Mouse (Mus musculus): ENCODE results near the gene Speer4c.
"Not testable (repeated sequence)": the region's sequence is repeated elsewhere in the genome, so short reads cannot be mapped to it uniquely, and the experiment has no call there.

Speer4c gene

DNA sequence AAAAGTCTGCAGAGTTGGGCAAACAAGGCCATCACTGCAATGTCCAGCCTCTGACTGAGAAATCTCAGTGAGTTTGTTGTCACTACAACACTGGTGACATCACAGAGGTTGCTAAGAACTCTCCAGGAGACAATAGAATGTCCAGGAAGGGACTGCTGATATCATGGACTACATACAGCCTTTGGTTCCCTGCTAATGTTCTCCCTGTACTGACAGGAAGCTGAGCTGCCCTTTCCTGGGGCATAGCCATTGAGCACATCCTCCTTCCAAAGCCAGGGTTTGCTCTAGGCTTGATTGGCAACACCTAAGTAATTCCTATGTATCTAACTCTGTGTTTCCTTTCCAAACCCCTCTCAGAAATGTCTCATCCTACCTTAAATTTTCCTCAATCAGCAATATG lies at the start of gene Speer4c:
Gene Speer4c (minus strand): TSS at position 101 of the 400 bp plus-strand sequence.
- DNase-seq (ENCODE audit: low read depth in 1 of 2, low spot score in 2 of 2): not testable (repeated sequence)

DNA sequence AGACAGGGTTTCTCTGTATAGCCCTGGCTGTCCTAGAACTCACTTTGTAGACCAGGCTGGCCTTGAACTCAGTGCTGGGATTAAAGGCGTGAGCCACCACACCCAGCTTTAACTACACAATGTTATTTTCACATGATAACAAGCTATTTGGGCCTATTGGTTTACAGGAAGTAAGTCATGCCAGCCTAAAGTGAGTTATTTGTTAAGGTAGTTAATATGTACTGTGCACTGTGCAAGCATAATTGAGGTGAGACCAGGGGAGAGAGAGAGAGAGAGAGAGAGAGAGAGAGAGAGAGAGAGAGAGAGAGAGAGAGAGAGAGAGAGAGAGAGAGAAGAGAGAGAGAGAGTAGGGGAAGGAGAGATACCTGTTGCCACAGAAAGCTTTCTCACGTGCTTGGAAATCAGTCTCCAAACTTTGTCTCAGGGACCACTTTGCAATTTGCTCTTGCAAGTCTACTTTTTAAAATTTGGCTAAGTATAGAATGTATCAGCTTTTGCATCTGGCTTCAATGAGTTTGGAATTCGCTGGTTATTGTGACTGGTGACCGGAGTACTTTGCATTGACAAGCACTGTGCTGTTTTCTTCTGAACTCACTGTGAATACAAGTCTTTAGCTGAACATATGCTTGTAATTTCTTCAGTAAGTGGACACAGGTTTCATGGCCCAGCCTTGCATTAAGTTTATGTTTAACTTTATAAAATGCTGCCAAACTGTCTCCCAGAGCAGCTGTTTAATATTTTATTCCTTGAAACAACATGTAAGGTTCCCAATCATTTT lies 33.6 kb upstream of the Speer4c start:
- DNase-seq (ENCODE audit: low read depth in 1 of 2, low spot score in 2 of 2): no peak

DNA sequence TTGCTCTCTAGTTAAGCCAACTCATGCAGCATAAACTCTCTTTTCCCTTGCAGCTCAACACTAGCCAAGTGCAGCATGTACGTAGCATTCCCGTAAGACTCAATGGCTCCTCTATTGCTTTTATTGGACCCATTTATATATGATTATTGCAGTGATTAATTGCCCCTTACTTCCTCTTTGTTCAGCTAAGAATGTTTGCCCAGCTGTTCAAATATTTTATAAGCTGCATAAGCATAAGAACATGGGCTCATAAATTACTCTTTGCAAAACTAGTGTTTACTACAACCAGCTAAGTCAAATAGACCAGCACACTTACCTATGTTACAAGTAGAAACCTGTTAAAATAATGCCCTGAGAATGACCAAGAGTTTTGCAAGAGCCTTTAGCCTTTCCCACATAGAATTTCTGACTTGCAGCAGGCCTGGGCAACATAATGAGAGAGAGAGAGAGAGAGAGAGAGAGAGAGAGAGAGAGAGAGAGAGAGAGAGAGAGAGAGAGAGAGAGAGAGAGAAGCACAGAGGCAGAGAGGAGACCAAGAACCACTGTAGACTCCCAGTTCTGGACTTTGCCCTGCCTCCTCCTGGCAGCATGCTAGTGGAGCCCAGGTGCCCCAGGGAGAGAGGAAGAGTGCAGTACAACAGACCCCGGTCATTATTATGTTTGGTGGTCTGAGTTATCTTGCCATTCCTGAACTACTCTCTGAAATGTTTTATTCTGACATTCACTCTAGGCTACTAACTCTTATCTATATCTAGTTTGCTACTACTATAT lies 20.2 kb upstream of the Speer4c start:
- no peak for DNase-seq (ENCODE audit: low read depth in 1 of 2, low spot score in 2 of 2)

DNA sequence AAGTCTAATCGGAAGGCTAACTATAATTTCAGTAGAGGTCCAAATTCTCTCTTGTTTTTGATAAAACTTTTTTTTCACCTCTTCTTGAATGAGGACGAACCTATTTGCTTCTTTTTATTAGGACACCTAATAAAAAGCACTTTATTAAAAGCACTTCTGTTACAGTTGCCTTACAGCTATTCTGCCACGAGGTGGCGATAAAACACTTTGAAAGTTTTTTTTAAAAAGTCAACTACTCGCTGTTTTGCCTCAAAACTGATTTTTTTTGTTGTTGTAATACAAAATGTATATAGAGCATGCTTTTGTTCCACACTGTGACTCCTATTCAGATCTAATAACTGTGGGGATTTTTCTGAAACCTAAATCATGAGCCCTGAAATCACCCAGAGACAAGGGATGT lies 11.2 kb downstream of the Speer4c start:
- DNase-seq (ENCODE audit: low read depth in 1 of 2, low spot score in 2 of 2): not testable (repeated sequence)

DNA sequence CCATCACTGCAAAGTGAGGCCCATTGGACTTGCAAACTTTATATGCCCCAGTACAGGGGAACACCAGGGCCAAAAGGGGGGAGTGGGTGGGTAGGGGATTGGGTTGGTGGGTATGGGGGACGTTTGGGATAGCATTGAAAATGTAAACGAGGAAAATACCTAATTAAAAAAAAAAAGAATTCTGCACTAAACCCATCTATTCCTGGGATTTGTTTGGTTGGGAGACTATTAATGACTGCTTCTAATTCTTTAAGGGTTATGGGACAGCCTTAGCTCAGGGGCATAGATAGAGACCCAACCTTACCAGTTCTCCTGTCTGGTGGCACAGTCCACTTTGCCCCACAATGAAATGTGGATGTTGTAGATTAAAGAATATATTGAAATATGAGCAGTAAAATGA lies 16.4 kb downstream of the Speer4c start:
- DNase-seq (ENCODE audit: low read depth in 1 of 2, low spot score in 2 of 2): not testable (repeated sequence)

DNA sequence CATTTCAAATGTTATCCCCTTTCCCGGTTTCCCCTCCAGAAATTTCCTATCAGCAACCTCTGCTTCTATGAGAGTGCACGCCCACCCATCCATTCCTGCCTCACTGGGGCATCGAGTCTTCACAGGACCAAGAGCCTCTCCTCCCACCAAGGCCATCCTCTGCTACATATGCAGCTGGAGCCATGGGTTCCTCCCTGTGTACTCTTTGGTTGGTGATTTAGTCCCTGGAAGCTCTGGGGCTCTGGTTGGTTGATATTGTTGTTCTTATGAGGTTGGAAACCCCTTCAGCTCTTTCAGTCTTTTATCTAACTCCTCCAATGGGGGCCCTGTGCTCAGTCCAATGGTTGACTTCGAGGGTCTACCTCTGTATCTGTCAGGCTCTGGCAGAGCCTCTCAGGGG lies 22.2 kb downstream of the Speer4c start:
- DNase-seq (ENCODE audit: low read depth in 1 of 2, low spot score in 2 of 2): not testable (repeated sequence)

DNA sequence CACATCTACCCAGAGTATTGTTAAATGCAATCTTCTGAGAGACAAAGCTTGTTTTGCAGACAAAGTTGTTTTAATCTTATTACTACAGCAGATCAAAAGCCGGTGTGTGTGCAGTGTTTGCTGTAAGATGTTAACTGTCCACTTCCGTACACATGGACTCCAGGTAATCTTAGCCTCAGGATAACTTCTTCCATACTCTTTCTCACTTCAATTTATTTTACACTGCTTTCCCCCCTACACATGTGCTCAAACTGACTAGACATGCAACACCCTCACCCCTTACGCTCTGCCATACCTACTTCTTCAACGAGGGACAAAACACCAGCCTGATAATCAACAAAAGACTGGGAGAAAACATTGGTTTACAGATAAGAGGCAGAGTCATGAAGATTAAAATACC lies 23.2 kb downstream of the Speer4c start:
- not testable (repeated sequence) for DNase-seq (ENCODE audit: low read depth in 1 of 2, low spot score in 2 of 2)

DNA sequence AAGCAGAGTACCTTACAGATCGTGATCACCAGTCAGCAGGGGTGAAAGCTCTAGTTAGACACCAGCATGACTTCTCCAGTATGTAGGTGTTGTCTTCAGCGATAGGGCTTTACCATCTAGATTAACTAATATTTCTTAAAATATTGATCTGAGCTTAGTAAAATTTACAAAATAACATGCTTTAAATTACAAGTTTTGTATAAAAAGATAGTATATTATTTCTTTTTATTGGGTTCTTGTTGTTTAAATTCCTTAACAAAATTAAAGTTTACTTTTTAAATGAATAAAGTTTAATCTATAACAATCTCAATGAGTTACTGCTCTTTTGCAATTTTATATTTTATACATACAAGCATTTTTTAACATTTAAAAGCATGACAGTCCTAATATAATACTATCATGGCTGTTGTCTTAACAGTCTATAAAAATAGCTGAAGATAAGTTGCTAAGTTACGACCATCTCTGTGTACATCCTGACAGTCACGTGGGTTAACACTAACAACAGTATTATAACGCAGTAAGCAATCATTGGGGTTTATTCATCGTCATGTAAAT lies 24.3 kb downstream of the Speer4c start:
- not testable (repeated sequence) for DNase-seq (ENCODE audit: low read depth in 1 of 2, low spot score in 2 of 2)

DNA sequence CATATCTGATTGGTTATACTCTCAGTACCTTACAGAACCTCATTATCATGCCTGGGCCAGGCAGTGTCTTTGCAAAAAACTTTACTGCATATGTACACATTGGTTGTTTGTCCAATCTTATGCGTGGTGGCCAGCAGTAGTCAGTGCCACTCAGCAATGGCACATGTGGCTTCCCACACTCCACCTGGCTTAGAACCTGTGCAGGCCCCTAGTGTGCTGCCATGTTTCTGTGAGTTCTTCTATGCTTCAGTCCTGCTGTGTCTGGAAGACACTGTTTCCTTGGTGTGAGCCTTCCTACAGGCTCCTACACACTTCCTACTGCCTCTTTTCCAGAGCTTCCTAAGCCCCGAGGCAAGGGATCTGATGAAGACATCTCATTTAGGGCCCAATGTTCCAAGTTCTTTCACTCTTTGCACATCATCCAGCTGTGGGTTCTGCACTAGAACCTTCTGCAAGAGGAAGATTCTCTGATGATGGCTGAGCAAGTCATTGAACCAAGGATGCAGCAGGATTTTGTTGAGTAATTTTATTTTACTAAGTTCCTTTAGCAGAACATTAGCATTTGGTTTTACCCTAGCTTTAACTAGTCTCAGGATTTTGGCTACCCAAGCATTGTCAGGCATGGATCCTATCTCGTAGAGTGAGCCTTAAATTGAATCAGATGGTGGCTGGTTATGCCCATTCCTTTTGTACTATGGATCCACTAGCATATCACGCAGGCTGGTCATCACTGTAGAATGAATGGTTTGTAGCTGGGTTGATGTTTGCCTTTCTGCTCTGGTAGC lies 25.0 kb downstream of the Speer4c start:
- DNase-seq (ENCODE audit: low read depth in 1 of 2, low spot score in 2 of 2): not testable (repeated sequence)

DNA sequence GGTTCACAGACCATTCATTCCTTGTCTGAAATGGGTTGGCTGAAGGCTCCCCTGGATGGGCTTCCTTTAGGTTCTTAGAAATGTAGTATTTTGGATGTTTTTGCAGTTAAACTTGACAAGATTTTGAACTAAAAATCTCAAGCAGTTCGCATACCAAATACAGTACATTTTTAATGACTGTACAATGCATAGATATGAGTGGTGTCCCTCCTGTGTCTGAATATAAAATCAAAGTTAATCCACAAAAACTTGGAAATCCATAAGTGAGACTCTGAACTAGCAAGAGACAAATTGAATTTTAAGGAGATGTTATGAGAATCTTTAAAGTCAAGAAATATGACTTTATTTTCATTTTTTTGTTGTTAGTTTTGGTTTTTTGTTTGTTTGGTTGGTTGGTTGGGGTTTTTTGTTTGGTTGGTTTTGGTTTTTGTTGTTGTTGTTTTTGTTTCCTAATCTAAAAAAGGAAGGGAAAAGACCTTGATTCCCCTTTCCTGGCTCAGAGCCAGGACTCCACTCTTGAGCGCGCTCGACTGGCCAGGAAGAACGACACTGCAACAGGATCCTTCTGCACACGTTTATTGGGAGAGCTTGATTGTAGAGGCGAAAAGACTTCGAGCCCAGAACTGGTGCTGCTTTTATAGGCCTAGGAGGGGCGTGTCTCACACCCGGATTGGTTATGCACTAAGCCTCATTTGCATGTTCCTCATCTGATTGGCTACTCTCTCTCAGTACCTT lies 32.6 kb downstream of the Speer4c start:
- not testable (repeated sequence) for DNase-seq (ENCODE audit: low read depth in 1 of 2, low spot score in 2 of 2)

DNA sequence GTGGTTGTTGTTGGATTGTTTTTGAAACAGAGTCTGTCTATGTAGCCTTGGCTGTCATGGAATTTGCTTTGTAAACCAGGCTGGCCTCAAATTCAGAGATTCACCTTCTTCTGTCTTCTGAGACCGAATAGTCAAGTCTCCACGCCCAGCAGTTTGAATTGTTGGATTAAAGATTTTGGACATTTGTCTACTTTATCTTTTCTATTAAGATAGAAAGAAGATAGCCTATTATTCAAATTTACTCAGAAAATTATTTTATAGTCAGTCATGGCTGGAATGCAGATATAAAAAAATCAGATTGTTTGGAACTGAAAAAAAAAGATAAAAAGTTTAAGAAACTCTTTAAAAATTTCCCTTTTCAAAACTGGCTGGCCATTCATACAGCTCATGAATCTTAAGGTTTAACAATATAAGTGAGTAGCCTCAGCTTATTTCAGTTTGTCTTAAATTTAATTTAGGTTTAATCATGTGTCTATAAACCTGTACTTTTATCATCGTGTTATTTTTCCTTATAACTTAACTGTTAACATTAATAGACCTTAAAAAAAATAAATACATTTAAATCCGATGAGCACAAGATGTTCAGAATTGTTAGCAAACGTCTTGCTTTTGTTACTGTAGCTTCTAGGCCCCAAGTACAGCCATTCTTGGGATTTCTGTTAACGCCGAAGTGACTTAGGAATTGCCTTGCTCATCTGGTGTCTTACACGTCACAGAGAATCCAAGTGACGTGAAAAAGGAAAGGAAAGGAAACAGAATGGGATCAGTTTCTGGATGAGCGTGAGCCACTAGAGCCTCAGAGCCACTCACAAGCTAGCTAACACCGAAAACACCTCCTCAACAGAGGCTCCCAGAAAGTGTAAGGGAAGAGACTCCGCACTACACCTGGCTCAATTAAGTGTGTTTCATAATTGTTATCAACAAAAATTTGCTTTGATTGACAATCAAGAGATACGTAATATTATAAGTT lies 33.8 kb downstream of the Speer4c start:
- DNase-seq (ENCODE audit: low read depth in 1 of 2, low spot score in 2 of 2): not testable (repeated sequence)

DNA sequence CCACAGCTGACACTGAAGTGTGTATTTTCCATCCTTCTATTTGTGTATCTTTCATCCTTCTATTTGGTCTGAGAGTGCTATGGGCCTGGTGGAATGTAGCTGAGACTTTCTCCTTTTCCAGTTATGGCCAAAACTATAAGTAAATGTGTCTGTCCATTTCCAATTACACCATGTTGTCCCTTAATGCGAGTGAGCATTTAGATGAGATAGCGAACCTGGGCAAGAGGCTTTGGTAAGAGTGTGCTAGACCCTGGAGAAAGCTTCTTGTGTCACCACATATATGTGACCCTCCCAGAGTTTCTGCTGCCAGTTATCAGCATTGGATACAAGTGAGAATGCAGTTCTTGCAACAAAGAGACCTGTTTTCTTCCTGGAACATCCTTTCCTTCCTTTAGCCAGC lies 35.2 kb downstream of the Speer4c start:
- DNase-seq (ENCODE audit: low read depth in 1 of 2, low spot score in 2 of 2): not testable (repeated sequence)

DNA sequence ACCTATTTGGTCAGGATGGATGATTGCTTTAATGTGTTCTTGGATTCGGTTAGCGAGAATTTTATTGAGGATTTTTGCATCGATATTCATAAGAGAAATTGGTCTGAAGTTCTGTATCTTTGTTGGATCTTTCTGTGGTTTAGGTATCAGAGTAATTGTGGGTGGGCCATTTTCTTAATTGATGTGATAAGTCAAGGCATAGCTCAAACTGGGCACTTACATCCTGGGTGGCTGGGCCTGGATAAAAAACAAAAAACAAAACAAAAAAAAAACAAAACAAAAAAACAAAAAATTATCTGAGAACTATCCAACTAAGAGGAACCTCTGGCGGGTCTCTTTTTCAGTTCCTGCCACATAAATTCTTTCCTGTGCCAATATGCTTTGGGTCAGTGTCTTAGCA lies 36.3 kb downstream of the Speer4c start:
- DNase-seq (ENCODE audit: low read depth in 1 of 2, low spot score in 2 of 2): not testable (repeated sequence)

DNA sequence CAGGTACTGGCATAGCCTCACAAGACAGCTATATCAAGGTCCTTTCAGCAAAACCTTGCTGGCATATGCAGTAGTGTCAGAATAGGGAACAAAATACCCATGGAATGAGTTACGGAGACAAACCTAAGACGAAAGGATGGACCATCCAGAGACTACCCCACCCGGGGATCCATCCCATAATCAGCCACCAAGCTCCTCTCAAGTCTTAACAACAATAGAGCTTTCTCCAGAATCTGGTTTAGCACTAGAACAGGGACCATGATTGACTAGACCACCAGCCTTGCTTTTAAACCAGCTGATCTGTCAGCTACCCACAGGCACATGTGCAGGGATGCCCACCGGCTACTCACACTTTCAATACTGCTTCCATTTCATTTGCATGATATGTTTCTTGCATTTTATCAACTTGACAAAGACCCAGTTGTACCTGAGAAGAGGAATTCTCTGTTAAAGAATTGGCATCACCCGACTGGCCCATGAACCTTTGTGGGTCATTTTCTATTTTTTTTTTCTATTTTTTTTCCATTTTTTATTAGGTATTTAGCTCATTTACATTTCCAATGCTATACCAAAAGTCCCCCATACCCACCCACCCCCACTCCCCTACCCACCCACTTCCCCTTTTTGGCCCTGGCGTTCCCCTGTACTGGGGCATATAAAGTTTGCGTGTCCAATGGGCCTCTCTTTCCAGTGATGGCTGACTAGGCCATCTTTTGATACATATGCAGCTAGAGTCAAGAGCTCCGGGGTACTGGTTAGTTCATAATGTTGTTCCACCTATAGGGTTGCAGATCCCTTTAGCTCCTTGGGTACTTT lies 39.4 kb downstream of the Speer4c start:
- DNase-seq (ENCODE audit: low read depth in 1 of 2, low spot score in 2 of 2): not testable (repeated sequence)

DNA sequence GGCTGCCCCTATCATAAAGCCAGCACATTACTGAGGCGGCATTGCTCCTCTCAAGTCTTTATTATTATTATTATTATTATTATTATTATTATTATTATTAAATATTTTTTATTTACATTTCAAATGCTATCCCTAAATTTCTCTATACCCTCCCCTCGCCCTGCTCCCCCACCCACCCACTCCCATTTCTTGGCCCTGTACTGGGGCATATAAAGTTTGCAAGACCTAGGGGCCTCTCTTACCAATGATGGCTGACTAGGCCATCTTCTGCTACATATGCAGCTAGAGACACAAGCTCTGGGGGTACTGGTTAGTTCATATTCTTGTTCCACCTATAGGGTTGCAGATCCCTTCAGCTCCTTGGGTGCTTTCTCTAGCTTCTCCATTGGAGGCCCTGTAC lies 40.1 kb downstream of the Speer4c start:
- DNase-seq (ENCODE audit: low read depth in 1 of 2, low spot score in 2 of 2): not testable (repeated sequence)

DNA sequence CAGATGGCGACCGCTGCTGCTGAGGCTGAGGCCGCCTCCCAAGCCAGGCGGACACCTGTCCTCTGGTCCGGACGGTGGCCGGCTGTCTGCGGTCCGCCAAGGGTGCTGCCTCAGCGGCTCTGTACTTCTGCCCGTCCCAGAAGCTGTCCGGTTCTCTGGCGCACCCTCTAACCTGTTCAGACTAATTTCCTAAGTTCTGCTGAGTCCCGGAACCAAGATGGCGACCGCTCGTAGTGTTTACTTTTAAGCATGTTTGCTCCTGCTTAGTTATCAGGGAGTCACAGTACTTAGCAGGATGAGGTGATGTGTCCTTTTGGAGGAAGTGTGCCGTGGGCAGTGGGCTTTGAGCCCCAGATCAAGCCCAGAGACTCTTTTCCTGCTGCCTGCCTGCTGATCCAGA lies 43.3 kb downstream of the Speer4c start:
- DNase-seq (ENCODE audit: low read depth in 1 of 2, low spot score in 2 of 2): not testable (repeated sequence)

DNA sequence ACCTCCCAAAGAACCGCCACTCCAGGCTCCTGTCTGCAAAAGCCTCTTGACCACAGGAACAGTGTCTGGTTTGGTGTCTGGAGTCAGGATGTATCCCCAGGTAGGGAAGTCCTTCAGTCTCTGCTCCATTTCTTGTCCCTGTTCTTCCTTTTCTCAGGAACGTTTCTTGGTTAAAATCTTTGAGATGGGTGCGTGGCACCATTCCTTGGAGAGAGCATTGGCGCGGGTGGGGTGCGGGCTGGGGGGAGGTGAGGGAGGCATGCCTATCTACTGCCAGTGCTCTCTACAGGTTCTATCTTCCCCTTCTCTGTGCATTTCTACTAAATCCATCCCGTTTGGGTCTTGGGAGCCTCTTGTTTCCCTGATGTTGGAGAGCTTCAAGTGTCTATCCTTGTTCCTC lies 50.2 kb downstream of the Speer4c start:
- DNase-seq (ENCODE audit: low read depth in 1 of 2, low spot score in 2 of 2): not testable (repeated sequence)

Data from monocyte, adult 2 months (primary cell).